Mouse (Mus musculus): ENCODE results near the gene Cdc6.
"Not testable (repeated sequence)": the region's sequence is repeated elsewhere in the genome, so short reads cannot be mapped to it uniquely, and the experiment has no call there.

Gene Cdc6

GRCm38 (mm10) chr11:98932293-98933091, 24.9 kb downstream of the Cdc6 start:
- no peak for DNase-seq

DNA sequence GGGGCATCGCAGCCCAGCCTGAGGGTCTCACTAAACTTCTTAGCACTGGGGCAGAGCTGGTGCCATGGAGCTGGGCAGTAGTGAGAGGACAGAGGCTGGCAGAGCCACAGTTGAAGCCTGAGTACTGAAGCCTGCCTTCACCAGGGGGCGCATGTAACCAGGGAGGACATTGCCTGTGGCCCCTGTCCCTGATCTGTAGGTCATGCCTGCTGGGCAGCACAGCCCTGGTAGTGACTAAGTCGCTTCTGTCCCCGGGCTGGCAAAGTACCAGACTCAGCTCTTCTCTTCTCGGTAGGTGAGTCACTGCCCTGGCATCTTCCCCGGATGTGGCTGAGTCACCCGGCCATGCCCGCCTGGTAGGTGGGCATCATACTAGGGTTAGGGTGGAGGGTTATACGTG, 25.6 kb downstream of the Cdc6 start:
- peak; percentile 88 for DNase-seq

DNA sequence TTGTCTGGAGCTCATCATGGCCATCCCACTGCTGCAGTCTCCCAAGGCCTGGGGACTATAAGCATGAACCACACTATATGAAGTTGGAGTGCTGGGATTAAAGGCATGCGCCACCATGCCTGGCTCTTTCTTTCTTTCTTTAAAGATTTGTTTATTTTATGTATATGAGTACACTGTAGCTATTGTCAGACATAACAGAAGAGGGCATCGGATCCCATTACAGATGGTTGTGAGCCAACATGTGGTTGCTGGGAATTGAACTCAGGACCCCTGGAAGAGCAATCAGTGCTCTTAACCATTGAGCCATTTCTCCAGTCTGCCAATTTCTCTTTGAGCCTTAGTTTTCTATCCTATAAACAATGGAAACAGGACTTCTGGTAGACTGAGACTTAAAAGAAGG, 26.2 kb downstream of the Cdc6 start:
- DNase-seq, result not testable (repeated sequence)

DNA sequence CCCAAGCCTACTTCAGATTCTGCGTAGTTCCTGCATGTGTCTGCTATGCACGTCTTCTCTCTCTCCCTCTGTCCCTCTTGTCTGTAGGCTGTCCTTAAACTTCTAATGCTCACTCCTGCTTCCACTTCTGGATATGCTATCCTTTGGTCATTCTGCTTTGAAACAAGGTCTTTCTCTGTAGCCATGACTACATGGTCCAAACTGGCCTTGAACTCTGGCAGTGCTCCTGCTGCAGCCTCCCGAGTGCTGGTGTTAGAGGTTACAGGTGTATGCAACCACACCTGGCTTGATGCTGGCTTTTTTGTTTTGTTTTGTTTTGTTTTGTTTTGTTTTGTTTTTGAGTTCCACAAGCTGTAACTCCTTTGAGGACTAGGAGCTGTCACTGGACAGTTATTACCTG, 26.8 kb downstream of the Cdc6 start:
- DNase-seq, result no peak

- DNase-seq, result no peak
Observed at GRCm38 (mm10) chr11:98935123-98935522, 27.5 kb downstream of the Cdc6 start.

- DNase-seq, result peak; percentile 87
Observed at GRCm38 (mm10) chr11:98936170-98936569, 28.6 kb downstream of the Cdc6 start.

DNA sequence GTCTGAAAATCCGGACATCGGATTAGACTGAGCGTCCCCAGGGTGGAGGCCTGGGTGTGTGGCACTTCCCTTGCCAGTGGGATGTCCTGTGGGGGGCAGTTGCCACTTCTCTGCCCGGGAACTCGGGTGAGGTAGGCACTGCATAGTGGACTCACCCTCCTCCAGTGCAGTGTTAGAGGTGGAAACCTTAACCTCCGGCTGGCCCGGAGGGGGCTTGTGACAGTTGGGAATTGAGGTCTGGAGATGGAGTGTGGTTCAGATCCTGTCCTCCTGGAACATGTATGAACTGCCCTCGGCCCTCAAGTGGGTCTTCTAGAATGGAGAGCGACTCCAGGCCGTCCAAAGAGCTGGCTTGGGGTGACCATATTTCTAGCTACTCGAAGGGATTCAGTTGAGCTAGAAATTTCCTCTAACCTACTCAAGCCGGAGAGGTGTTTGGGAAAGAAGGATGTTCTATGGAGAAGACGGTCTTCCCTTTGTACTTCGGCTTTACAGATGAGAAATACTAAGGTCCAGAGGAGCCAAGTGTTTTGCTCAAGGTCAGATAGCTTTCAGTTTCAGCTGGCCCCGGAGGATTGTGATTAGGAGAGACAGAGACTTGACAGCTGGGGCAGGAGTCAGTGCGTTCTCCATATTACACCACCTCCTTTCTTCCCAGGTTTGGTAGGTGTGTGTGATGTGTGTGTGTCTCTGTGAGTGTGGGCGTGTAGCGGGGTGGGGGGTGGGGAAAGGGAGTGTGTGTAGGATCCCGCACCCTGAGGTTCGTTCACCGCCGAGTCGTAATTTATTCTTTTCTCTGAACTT, 29.2 kb downstream of the Cdc6 start:
- no peak for DNase-seq

DNA sequence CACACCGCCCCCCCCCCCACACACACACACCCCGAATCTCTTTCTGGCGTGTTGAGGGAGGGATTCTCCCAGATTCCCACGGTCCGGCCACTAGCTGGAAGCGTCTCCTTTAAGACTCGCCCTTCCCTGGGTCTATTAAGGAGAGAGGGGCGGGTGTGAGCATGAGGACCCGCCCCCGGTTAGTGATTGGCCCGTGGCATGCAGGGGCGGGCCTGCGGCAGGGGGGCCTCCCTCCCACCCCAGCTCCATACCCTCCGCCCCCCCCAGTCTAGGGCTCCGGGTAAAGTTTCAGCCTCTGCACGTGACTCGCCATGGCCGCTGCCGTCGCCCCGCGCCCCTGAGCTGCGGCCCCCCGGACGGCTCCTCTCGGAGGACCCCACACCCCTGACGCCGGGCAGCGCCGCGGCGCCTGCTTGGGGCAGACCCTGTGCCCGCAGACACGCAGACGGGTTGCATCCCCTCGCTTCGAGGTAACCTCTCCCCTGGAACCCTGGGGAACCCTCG, 29.9 kb downstream of the Cdc6 start:
- peak; percentile 88 for DNase-seq

GRCm38 (mm10) chr11:98937914-98938694, 30.5 kb downstream of the Cdc6 start:
- DNase-seq, result peak; percentile 71

DNA sequence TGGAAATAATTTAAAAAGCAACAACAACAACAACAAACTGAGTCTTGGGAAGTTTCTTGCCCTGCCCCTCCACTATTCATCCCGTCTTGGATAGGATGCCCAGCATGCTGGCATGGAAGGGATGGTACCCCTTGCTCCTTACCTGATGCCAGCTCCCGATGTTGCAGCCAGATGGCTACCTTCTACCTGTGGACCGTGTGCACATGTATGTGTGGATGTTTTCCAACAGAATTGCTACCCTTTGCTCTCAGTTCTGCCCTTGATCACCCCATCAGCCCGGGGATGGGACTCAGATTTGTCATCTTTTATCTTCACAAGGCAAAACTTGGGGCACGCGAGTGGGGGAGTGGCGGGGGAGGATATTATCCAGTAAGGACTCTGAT, 31.1 kb downstream of the Cdc6 start:
- no peak for DNase-seq

- no peak for DNase-seq
Observed at GRCm38 (mm10) chr11:98939084-98939952, 31.7 kb downstream of the Cdc6 start.

GRCm38 (mm10) chr11:98939953-98940641, 32.5 kb downstream of the Cdc6 start:
- no peak for DNase-seq

GRCm38 (mm10) chr11:98940776-98941175, 33.2 kb downstream of the Cdc6 start:
- no peak for DNase-seq

DNA sequence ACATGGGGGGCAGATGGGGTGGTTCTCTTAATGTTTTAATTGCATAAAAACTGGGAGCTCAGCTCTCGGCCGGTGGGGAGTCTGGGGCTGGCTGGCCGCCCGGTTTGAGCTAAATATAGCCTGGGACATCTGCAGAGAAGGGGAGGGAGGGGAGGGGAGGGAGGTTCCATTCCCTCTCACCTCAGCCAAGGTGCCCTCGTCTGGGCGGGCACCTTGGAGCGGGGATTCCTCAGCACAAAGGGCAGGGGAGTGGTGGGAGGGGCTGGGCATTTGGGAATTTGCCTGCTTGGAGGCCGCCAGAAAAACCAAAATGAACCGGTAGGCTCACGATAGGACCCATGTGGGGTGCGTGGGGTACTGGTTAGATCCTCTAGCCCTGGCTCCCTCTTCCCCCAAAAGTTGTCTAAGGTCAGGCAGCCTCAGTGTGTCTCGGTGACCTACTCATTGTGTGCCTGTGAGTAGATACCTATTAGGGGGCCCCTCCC, 33.8 kb downstream of the Cdc6 start:
- DNase-seq, result peak; percentile 80

DNA sequence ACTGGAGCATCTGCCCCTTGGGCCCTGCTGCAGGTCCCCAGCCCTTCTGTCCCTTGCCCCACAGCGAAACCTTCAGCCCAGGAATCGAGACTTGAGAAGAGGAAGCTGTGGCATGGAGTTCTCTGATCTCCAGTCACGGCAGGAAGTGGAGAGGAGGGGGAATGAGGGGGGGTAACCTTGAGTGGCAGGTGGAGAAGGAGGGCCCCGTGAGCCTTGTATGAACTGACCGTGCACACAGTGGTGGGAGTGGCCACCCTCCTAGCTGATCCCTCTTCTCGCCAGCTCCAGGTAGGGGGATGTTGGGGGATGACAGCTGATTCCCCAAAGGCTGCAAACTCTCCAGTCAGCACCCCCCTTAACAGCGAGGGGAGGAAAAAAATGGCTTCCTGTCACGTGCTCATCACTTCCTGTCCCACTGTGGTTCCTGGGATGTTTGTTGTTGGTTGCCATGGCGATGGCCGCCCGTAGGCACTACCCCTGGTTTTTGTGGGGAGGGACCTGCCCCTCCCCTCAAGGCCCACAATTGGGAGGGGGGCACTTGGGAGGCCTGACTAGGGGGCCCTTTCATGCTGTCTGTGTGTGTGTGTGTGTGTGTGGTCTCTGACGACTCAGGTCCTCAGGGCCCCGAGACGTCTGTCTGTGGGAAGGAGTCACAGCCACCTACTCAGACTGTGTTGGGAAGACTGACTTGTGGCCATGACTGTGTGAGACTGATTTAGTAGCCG, 34.4 kb downstream of the Cdc6 start:
- DNase-seq, result peak; percentile 88

GRCm38 (mm10) chr11:98942555-98942922, 34.9 kb downstream of the Cdc6 start:
- no peak for DNase-seq

GRCm38 (mm10) chr11:98942923-98943641, 35.5 kb downstream of the Cdc6 start:
- DNase-seq, result peak; percentile 70

GRCm38 (mm10) chr11:98943741-98944461, 36.3 kb downstream of the Cdc6 start:
- peak; percentile 69 for DNase-seq

GRCm38 (mm10) chr11:98944897-98945604, 37.5 kb downstream of the Cdc6 start:
- no peak for DNase-seq
